Mouse (Mus musculus) embryonic facial prominence, embryonic 14.5 days (tissue): ENCODE data around the gene Vmn1r49. TPM values are rescaled to one million over a fixed set of nuclear protein-coding genes. Genes with fewer than 3 reads are reported as not detected.
"Not testable (repeated sequence)": the region's sequence is repeated elsewhere in the genome, so short reads cannot be mapped to it uniquely, and the experiment has no call there.

Experiments
- ATAC-seq: fragments of 200-750 bp; cut with Nextera tagmentation; 2 replicates; pipeline ENCODE4 v1.8.0; 2017; ENCODE audit warnings: low read depth, moderate number of reproducible peaks, moderate TSS enrichment
- DNase-seq: peaks from one replicate; pipeline ENCODE4 v3.0.0-alpha.2; 2015; ENCODE audit warnings: low spot score
- H3K27ac ChIP-seq: fragments of 300-500 bp; sonication (generic); replicated peaks from 2 replicates; pipeline ENCODE4 v1.5.1; 2014; ENCODE audit warnings: low read depth, mild to moderate bottlenecking, low read length, moderate library complexity
- H3K27me3 ChIP-seq: fragments of 300-500 bp; sonication (generic); replicated peaks from 2 replicates; pipeline ENCODE4 v1.6.1; 2014; ENCODE audit warnings: low read length; ENCODE audit not compliant: control insufficient read depth, insufficient read depth
- H3K36me3 ChIP-seq: fragments of 300-500 bp; sonication (generic); 2 replicates; pipeline ENCODE4 v1.6.1; 2014; ENCODE audit warnings: low read length, mixed read lengths; ENCODE audit not compliant: control insufficient read depth, insufficient read depth
- H3K4me1 ChIP-seq: fragments of 300-500 bp; sonication (generic); 2 replicates; pipeline ENCODE4 v1.6.1; 2014; ENCODE audit warnings: antibody characterized with exemption, low read length; ENCODE audit not compliant: control insufficient read depth, insufficient read depth
- H3K4me2 ChIP-seq: fragments of 300-500 bp; sonication (generic); 2 replicates; pipeline ENCODE4 v1.6.1; 2014; ENCODE audit warnings: low read depth, mild to moderate bottlenecking, low read length, moderate library complexity, mixed read lengths
- H3K4me3 ChIP-seq: fragments of 300-500 bp; sonication (generic); 2 replicates; pipeline ENCODE4 v1.5.1; 2014; ENCODE audit warnings: low read depth, mild to moderate bottlenecking, low read length
- H3K9ac ChIP-seq: fragments of 300-500 bp; sonication (generic); 2 replicates; pipeline ENCODE4 v1.6.1; 2014; ENCODE audit warnings: low read depth, mild to moderate bottlenecking, low read length, moderate library complexity, mixed read lengths
- H3K9me3 ChIP-seq: fragments of 300-500 bp; sonication (generic); 2 replicates; pipeline ENCODE4 v1.6.1; 2016; ENCODE audit warnings: low read length; ENCODE audit not compliant: control insufficient read depth
- WGBS: fragments of 180-500 bp; shearing (Covaris S2); extraction: QIAGEN DNeasy Blood & Tissue Kit; methylation state at CpG from one replicate; pipeline ENCODE4 v1.1.7; 2014; 5-methylcytosine and 5-hydroxymethylcytosine counted together
- polyA plus RNA-seq: library from polyadenylated mRNA; unstranded; fragments of >200 nt; fragmentation: Nextera tagmentation; extraction: Ambion mirVana; gene quantifications from 2 replicates; pipeline ENCODE4 v1.2.1, GENCODE M21; 2014

Gene Vmn1r49
- not detected in 2 replicates for polyA plus RNA-seq

- no peak within 1 kb of the TSS for H3K4me3 ChIP-seq
- ATAC-seq (no peak), DNase-seq (no peak)
- H3K27ac ChIP-seq: no peak within 1 kb of the TSS
- H3K27me3 ChIP-seq: no peaks in the 10 kb centered on the region
- H3K36me3 ChIP-seq: no peaks in the 10 kb centered on the region
- H3K4me2 ChIP-seq: no peak within 1 kb of the TSS
- 75% methylated on average over 4 of the region's 4 CpGs for WGBS
- H3K9me3 ChIP-seq: no peaks in the 10 kb centered on the region
- no peaks in the 10 kb centered on the region for H3K4me1 ChIP-seq
- H3K9ac ChIP-seq: no peak within 1 kb of the TSS
Measured at GRCm38 (mm10) chr6:90078406-90078805, at the start of gene Vmn1r49. Vmn1r49 (minus strand) TSS chr6:90078506.

GRCm38 (mm10) chr6:90122296-90122695, 44.0 kb upstream of the Vmn1r49 start, which contains the start of gene Vmn1r51:
Vmn1r51 (plus strand) TSS chr6:90122596.
- WGBS: 90% methylated on average over 1 of the region's 1 CpGs
- not testable (repeated sequence) for H3K4me1 ChIP-seq, H3K4me3 ChIP-seq, H3K4me2 ChIP-seq, H3K9me3 ChIP-seq, H3K36me3 ChIP-seq, ATAC-seq, H3K27ac ChIP-seq, H3K27me3 ChIP-seq, H3K9ac ChIP-seq, DNase-seq

GRCm38 (mm10) chr6:90101130-90101529, 22.8 kb upstream of the Vmn1r49 start, which contains the start of gene Vmn1r50:
Vmn1r50 (plus strand) TSS chr6:90101430.
- Histone ChIP-seq H3K4me2 (no peak within 1 kb of the TSS), H3K4me1 (no peaks in the 10 kb centered on the region), H3K9ac (no peak within 1 kb of the TSS), H3K9me3 (no peaks in the 10 kb centered on the region), H3K4me3 (no peak within 1 kb of the TSS), H3K36me3 (no peaks in the 10 kb centered on the region), H3K27me3 (no peaks in the 10 kb centered on the region), H3K27ac (no peak within 1 kb of the TSS)
- DNase-seq (no peak), ATAC-seq (no peak)
- WGBS: 62% methylated on average over 2 of the region's 2 CpGs

GRCm38 (mm10) chr6:90100566-90100965, 22.3 kb upstream of the Vmn1r49 start:
- no peak for ATAC-seq

GRCm38 (mm10) chr6:90036741-90037140, 41.6 kb downstream of the Vmn1r49 start, which contains the start of gene Vmn1r48:
Vmn1r48 (minus strand) TSS chr6:90036841.
- H3K27ac ChIP-seq, H3K27me3 ChIP-seq, H3K4me1 ChIP-seq, H3K4me3 ChIP-seq, DNase-seq, H3K4me2 ChIP-seq, H3K36me3 ChIP-seq, ATAC-seq, H3K9me3 ChIP-seq, H3K9ac ChIP-seq: not testable (repeated sequence)
- WGBS: no CpG with 5 or more reads among the region's 2 CpGs

More at GRCm38 (mm10) chr6:90100566-90100965, 22.3 kb upstream of the Vmn1r49 start:
- H3K4me2 ChIP-seq: no peak overlapping the region
- H3K36me3 ChIP-seq: no peaks in the 10 kb centered on the region
- no peak for DNase-seq
- H3K9ac ChIP-seq: no peak overlapping the region
- no peak overlapping the region for H3K4me3 ChIP-seq
- no peaks in the 10 kb centered on the region for H3K4me1 ChIP-seq
- no peaks in the 10 kb centered on the region for H3K27me3 ChIP-seq
- no peak overlapping the region for H3K27ac ChIP-seq
- WGBS: 93% methylated on average over 2 of the region's 2 CpGs
- no peaks in the 10 kb centered on the region for H3K9me3 ChIP-seq

Other genes starting within 250 kb of the Vmn1r49 start
- gene Vmn1r42, start 202.1 kb downstream of the Vmn1r49 start, polyA plus RNA-seq: not detected in 2 replicates
- gene Vmn1r43, start 202.1 kb downstream of the Vmn1r49 start, polyA plus RNA-seq: 0.06 TPM in 1 of 2 replicates, not detected in the other
- gene Vmn1r44, start 194.8 kb downstream of the Vmn1r49 start, polyA plus RNA-seq: not detected in 2 replicates
- not detected in 2 replicates for gene Vmn1r45, start 137.9 kb downstream of the Vmn1r49 start, polyA plus RNA-seq
- not detected in 2 replicates for gene Vmn1r46, start 109.2 kb downstream of the Vmn1r49 start, polyA plus RNA-seq
- gene Vmn1r47, start 62.4 kb downstream of the Vmn1r49 start, polyA plus RNA-seq: not detected in 2 replicates
- gene Vmn1r48, start 41.7 kb downstream of the Vmn1r49 start, polyA plus RNA-seq: not detected in 2 replicates
- gene Vmn1r50, start 22.9 kb upstream of the Vmn1r49 start, polyA plus RNA-seq: not detected in 2 replicates
- 0.15 TPM in 1 of 2 replicates, not detected in the other for gene Vmn1r51, start 44.1 kb upstream of the Vmn1r49 start, polyA plus RNA-seq
- not detected in 2 replicates for gene Vmn1r52, start 96.3 kb upstream of the Vmn1r49 start, polyA plus RNA-seq
- not detected in 2 replicates for gene V1ra8, start 124.3 kb upstream of the Vmn1r49 start, polyA plus RNA-seq
- gene Vmn1r53, start 145.9 kb upstream of the Vmn1r49 start, polyA plus RNA-seq: not detected in 2 replicates
- gene Vmn1r54, start 167.8 kb upstream of the Vmn1r49 start, polyA plus RNA-seq: not detected in 2 replicates
- gene BC048671, start 222.7 kb upstream of the Vmn1r49 start, polyA plus RNA-seq: not detected in 2 replicates
- gene Chst13, start 246.7 kb upstream of the Vmn1r49 start, polyA plus RNA-seq: 3.1 and 6.4 TPM in 2 replicates